28 mouse cellular contexts compared by ENCODE assay signal in genomic region chr8:74639276-74639675, GRCm38 (mm10).
"Had no signal": no experiment of that assay in that cellular context is flagged by ENCODE, and none has a peak within 500 bp of the region (broad histone marks: within the 10 kb centered on the region; RNA-seq: fewer than 3 reads in every experiment).

No protein-coding gene starts in this region.

- DNase-seq: cerebellum, adult 2 months; cerebellum, adult 8-10 months; cerebellum, adult 9-10 months; cerebellum, adult 9-11 months; cerebellum, postnatal 10 days; cerebellum, postnatal 14 days; cerebellum, postnatal 25 days; cerebellum, postnatal 36 days; embryo, embryonic 11 days; forebrain, postnatal 0 days; gastrocnemius, adult 2 months; gastrocnemius, postnatal 10 days; gastrocnemius, postnatal 14 days; gastrocnemius, postnatal 25 days; gastrocnemius, postnatal 36 days; heart, adult 11 months; heart, adult 18-20 months; heart, adult 2 months had no signal

- H3K4me2 ChIP-seq: embryonic facial prominence, embryonic 12.5 days; embryonic facial prominence, embryonic 13.5 days; embryonic facial prominence, embryonic 15.5 days; forebrain, embryonic 12.5 days; forebrain, embryonic 13.5 days; forebrain, embryonic 15.5 days had no signal

- H3K27me3 ChIP-seq: embryonic facial prominence, embryonic 12.5 days; embryonic facial prominence, embryonic 13.5 days; embryonic facial prominence, embryonic 15.5 days; forebrain, embryonic 12.5 days; forebrain, embryonic 13.5 days; forebrain, embryonic 15.5 days had no signal

- H3K36me3 ChIP-seq: embryonic facial prominence, embryonic 12.5 days; embryonic facial prominence, embryonic 13.5 days; embryonic facial prominence, embryonic 15.5 days; forebrain, embryonic 10.5 days; forebrain, embryonic 12.5 days; forebrain, embryonic 15.5 days had no signal

- H3K4me1 ChIP-seq: embryonic facial prominence, embryonic 12.5 days; embryonic facial prominence, embryonic 13.5 days; embryonic facial prominence, embryonic 15.5 days; forebrain, embryonic 10.5 days; forebrain, embryonic 12.5 days; forebrain, embryonic 13.5 days; forebrain, embryonic 15.5 days had no signal

- H3K9me3 ChIP-seq: embryonic facial prominence, embryonic 12.5 days; embryonic facial prominence, embryonic 13.5 days; embryonic facial prominence, embryonic 15.5 days; forebrain, embryonic 10.5 days; forebrain, embryonic 12.5 days; forebrain, embryonic 13.5 days; forebrain, embryonic 15.5 days had no signal

- H3K27ac ChIP-seq: embryonic facial prominence, embryonic 12.5 days; embryonic facial prominence, embryonic 13.5 days; embryonic facial prominence, embryonic 15.5 days; forebrain, embryonic 10.5 days; forebrain, embryonic 12.5 days; forebrain, embryonic 13.5 days; forebrain, embryonic 15.5 days; gastrocnemius, adult 2 months; heart, adult 2 months had no signal

- H3K4me3 ChIP-seq: embryonic facial prominence, embryonic 12.5 days; embryonic facial prominence, embryonic 13.5 days; embryonic facial prominence, embryonic 15.5 days; erythroblast, embryonic 14.5 days; forebrain, embryonic 10.5 days; forebrain, embryonic 12.5 days; forebrain, embryonic 13.5 days; forebrain, embryonic 15.5 days; gastrocnemius, adult 2 months; heart, adult 2 months had no signal

- ATAC-seq: forebrain, embryonic 13.5 days; forebrain, embryonic 14.5 days; forebrain, embryonic 15.5 days; forebrain, embryonic 16.5 days; forebrain, postnatal 0 days had no signal

- H3K9ac ChIP-seq: embryonic facial prominence, embryonic 12.5 days; embryonic facial prominence, embryonic 13.5 days; embryonic facial prominence, embryonic 15.5 days; forebrain, embryonic 12.5 days; forebrain, embryonic 13.5 days; forebrain, embryonic 15.5 days; forebrain, postnatal 0 days had no signal
